Mouse (Mus musculus) spleen, postnatal 10 days (tissue): ENCODE results near the gene Irx3.

Experiments used
- DNase-seq, 2 experiments: peaks; one replicate each; pipeline ENCODE4 v3.0.0; 2021 to 2022; ENCODE audit warnings: low spot score in 2 of 2

Gene Irx3

DNA sequence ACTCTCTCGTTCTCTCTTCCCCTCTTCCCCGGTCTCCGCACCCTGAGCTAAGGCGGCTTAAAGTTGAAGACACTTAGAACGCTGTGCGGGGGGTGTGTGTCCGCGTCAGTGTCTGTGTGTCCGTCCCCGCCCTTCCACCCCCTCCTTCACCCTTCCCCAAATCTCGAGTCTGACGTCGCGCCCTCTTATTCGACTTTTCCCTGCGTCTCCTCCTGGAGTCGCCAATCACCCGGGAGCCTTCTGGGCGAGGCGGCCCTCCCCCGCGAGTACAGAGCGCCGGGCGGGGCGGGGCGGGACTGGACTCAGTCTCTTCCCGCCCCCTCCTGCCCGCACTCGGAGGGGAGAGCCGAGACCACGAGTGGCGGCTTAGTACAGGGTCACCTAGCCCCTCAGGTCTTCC, at the start of gene Irx3:
Gene Irx3, minus strand, starts transcription at position 229 of the 400 bp plus-strand sequence.
- DNase-seq: peak in 1 of 2 experiments; percentile 15

DNA sequence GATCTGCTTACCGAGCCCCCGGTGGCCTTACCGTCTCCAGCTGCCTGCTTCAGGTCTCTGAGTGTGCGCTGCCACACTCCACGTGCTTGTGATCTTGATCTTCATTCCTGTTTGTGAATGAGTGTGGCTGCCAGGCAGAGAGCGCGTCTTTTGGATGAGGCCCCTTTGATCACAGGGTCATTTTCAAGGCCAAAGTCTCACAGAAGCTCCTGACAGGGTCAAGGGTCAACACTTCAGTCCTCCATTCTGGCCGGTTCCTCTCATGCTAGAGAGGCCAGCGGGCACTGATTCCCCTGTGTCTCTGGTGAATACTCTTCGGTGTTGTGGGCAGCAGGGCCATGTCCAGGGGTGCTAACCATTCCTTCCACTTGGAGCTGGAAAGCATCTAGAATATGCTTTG, 49.5 kb upstream of the Irx3 start:
- no peak for DNase-seq

DNA sequence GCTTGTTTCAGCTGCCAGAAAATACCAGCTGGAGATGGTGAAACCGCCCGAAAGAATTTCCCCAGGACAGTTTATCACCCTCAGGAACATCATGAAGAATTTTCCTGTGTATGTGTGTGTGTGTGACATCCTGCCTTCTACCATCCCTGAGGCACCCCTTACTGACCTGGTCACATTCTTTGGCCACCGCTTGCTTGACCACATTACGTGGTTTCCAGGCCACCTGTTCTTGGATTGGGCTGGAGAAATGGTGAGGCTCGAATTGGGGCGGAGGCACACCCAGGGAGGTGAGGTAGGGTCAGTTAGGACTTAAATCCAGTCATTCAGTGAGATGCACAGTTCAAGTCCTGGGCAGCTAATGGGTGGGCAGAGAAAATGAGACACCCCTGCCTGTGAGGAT, 48.1 kb upstream of the Irx3 start:
- no peak for DNase-seq

DNA sequence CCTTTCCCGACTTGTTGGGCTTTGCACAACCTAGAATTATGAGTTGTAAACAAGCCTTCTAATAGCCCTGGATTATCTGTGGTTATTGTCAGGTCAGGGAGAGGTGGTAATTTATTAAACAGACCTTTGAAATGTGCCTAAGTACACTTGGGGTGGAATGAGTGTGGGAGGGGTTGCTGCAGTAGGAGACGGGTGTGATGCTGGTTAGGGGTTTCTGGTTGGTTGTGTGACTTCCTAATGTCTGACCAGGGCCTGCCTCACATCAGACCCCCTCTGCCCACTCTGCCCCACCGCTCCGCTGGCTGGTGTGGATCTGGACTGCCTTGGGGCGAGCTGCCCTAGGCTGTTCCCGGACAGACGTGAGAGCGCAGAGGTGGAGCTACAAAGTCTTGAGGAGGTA, 47.7 kb upstream of the Irx3 start:
- DNase-seq: no peak

DNA sequence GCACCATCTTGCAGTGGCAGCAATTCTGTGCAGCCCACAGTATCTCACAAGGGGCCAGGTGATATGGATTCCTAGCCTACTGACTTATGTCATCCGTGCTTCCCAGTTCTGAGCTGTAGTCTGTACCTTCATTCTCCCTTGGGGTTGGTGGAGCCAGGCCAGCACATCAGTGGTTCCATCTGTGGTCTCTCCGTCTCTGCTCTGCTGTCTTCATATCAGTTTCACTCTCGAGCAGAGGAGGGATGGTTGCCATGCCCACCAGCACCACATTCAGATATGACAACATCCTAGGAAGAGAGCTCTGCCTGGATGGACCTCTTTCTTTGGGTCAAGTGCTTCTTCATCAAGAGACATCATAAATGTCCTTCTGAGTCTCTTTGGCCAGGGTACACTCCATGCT, 43.8 kb upstream of the Irx3 start:
- no peak for DNase-seq

DNA sequence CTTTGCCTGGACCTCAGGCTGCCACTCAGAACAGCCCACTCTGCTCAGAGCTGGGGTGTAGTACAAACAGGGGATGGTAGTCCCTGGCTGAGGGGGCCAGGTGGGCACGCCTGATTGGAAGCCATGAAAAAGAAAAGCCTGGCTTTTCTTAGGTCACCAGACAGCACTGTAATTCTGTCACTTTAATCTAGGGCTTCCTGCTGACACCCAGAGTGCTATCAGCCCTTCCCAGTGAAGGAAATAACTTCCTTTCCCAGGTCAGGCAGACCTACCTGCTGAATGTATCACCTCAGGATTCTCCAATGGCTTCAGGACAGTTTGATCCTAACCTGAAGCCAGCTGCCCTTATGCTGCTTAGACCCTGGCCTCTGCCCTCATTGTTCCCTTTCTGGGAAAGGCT, 35.3 kb upstream of the Irx3 start:
- DNase-seq: no peak

DNA sequence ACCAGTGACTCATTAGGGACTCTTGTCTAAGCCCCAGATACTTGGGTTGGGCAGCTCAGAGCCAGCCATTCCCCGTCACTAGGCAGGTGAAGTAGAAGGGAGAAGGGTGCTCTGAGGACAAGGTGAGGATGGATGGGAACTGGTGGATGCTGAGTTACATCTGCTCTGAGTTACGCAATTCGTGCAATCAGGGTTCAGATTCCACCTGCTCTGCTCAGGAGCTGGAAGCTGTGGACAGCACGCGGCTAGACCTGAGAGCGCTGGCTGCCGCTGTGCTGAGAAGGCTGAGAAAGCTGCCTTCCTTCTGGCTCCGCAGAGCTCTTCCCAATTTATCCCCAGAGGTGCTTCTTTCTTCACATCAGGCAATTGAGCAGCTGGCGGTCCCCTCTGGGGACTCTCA, 34.8 kb upstream of the Irx3 start:
- no peak for DNase-seq

DNA sequence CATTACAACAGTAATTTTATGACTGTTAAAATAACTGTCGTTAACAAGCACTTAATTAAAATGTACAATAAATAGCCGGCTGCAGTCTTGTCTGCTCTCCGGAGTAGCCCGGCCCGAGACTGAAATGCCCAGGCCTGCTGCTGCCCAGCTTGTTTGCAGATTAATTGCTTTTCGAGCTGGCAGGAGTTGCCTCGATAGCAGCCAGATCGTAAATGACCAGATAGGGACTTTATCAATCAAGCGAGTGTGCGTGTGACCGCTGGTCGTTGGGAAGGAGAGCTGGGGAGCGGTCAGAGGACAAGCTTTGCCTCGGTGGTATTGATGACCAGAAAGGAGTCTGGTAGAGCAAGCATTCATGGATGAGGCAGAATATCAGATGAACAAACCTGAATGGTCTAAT, 25.8 kb upstream of the Irx3 start:
- no peak for DNase-seq

DNA sequence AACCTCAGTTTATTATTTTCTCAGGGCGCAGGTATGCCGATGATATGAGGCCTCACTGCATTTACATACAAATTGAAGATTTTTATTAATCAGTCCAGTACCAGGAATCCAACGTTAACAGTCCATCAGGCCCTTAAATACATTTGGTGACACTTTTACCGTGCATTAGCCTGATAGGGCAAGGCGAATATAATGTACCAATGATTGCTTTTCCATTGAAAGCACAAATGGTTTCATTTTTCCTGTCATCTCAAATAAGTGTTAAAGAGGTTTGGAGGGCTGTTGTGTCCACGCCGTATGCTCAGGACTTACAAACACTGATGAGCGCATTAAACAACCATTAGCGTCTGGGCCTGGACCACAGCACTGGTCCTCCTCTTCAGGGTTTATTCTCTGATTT, 25.3 kb upstream of the Irx3 start:
- no peak for DNase-seq

DNA sequence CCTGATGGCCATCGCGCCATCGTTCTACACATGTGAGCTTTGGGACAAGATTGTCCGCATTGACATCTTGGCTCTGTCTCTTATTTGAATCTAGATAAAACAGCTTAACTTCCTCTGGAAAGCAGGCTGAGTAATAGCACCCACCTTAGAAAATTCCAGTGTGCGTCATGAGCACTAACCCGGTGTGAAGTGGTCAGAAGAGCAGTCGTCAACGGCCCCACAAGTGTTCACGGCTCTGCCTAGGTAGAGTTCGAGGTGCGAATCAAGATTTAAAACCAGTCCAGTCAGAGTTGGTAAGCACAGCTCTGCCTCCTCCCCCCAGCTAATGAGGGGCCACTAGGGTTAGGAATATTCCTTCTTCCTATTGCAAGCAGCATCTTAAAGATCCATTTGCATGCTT, 21.5 kb upstream of the Irx3 start:
- no peak for DNase-seq

DNA sequence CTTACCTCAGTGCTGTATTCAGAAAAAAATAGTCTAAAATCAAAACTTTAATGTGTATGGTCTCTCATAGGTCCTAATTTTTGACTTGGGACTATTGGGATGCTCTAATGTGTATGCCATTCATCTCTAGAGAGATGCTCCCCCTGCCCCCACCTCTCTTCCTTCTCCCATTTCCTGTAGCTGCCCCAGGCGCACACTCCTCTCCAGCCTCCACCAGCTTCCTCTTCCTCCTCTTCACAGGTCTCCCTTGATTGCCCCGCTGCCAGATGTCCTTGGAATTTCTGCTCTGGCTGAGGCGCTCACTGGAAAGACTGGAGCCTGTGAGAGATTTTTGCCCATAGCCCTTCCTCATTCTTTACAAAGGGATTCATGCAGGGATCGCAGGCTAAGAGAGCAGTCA, 20.9 kb upstream of the Irx3 start:
- no peak for DNase-seq

DNA sequence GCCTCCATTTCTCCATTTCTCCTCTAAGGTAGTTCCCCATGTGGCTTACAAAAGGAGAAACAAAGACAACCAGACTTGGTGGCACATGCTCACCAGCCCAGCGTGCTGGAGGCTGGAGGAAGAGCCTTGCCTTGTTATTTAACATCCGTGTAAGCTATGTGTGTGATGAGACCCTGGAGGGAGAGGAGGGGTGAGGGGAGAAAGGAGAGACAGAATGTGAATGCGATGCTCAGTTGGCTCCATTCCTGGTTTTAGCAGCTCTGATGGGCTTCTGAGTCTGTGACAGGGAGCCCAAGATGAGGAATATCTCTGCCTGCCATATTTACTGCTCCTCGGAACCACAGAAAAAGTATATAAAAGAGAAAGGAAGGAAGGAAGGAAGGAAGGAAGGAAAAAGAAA, 20.1 kb upstream of the Irx3 start:
- no peak for DNase-seq

DNA sequence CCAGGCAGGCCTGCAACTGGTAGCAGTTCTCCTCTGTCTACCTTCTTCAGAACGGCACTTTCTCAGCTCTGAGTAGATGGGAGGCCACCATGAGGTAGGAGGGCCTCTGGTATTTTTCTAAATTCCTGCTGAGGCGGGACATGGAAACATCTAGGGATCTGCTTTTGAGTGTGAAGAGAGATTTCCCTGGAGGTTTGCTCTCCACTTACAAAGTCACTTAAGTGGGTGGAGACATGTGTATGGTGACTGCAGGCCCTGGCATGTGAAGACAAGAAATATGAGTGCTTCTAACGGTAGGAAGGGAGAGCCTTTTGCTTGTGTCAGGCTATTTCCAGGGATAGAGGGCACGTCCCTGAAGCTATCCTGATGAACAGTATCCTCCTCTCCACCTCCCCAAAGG, 17.9 kb upstream of the Irx3 start:
- no peak for DNase-seq

DNA sequence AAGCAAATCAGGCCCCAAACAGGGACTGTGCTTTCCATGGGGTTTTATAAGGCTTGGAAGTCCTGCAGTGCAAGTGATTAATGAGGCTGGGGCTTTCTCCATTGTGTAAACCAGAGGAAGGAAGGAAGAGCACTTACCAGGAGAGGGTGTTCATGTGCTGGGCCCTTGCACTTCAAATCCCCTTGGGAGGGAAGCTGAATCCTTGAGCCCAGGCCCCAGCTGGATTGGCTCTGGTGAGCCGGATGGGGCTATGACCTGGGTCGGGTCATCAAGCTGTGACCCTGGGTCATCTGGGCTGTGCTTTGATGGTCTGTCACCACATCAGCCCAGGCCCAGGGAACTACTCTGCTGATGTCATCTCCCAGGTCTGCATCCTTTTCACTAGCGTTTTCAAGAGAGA, 16.9 kb upstream of the Irx3 start:
- no peak for DNase-seq

DNA sequence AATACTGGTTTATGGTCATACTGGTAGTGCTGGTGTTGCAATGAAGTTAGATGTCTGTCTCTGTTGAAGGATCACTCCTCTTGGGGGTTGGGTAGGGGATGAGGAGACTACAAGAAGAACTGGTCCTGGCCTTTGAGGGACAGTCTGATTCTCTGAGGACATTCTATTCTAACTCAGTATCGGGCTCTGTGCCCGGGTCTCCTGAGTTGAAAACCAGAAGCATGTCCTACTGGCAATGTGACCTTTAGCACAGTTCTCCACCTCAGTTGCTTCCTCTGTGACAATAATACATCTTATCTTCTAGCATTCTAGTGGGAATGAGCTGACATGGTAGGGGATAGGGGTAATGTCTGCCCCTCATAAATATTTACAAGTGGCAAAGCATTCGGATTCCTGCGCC, 12.2 kb upstream of the Irx3 start:
- DNase-seq: no peak

DNA sequence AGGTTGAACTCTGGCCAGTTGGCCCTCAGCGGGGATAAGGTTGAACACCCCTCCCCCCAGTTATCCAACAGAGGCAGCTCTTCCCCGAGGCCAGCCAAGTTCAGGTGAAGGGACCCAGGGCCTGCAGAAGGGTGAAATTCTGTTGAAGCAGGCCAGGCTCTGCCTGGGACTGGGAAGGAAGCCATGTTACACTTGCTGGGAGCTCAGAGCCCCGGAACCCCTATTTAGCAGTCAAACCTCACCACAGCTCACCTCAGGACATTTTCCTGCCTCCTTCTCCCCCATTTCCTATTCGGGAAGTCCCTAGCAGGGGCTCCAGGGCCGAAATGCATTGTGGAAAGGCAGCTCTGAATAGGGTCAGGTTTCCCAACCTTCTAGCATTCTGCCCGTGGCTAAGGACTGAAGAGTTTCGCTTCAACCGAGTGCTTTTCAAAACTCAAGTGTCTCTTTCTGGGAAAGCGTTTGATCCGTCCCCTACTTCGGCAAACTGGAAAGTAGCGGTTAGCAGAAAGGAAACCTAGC, 4.9 kb upstream of the Irx3 start:
- no peak for DNase-seq

DNA sequence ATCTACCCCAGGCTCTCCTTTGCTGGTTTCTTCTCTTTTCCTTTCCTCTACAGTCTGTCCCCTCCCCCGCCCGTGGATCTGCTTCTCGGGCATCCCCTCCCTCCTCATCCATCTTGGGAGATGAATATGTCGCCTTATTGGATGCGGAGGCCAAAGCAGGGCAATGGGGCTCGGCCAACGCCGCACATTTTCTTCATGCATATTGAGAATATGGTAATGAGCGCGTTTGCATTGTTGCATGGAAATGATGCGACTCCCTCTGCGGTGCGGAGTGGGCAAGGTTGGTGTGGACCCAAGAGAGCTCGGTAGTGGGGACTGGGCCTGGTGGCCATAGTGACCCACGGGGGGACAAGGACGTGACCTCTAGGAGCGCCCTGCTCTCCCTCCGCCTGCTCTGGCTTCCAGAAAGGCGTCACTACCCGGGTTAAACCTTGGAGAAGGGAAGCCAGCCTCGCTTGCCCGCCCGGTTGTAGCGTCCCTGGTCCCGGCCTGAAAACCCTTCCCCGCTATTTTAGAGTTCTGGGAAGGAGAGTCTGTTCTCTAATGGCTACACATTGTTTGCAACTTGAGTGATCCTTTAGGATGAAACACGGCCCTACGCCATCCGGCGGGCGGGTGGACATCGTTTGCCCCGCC, 4.3 kb upstream of the Irx3 start:
- no peak for DNase-seq

DNA sequence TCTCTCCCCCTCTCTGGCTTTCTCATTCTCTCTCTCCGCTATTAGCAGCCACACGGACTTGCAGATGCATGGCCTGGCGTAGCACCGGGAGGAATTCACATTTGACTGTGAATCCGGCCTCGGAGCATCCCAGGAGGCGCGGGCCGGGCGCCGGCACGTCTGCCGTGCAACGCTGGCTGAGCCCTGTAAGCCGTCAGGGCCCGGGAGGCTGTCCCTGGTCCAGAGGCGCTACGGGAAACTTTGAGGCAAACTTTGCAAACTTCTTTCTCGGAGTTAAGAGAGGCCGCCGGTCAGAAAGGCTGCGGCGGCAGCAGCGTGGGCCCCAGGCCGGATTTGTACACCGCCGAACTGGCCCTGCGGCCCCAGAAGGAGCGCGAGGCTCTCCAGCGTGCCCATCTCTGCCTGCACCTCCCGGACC, 3.4 kb upstream of the Irx3 start:
- DNase-seq: no peak

DNA sequence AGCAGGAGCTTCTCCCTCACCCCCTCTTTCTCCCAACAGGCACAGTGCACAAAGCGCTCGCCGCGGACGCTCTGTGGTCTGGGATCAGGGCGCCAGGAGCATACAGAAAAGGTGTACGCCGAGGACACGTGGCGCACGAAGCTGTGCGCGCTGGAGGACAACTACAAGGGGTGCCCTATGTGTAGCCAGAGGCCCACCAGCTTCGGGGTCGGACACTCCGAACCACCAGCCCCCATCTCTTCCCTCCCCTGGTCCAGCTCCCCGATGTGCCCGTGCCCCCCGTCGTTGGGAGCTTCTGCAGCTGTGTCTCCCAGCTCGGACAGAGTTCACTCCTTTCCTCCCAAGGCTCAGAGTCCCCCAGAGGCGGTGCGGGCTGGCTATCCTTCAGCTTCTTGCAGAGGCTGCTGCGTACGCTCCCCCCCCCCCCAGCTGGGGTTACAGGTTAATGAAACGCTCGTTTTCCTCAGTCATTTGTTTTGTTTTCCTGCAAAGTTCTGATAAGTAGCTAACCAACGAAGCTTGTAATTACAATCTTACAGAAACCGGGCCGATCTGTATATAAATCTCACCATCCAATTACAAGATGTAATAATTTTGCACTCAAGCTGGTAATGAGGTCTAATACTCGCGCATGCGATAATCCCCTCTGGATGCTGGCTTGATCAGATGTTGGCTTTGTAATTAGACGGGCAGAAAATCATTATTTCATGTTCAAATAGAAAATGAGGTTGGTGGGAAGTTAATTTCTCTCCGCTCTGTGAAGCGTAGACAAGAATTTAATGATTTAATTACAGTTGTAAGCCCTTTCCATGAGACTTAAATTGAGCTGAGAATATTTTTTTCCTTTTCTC, 2.8 kb upstream of the Irx3 start:
- no peak for DNase-seq

DNA sequence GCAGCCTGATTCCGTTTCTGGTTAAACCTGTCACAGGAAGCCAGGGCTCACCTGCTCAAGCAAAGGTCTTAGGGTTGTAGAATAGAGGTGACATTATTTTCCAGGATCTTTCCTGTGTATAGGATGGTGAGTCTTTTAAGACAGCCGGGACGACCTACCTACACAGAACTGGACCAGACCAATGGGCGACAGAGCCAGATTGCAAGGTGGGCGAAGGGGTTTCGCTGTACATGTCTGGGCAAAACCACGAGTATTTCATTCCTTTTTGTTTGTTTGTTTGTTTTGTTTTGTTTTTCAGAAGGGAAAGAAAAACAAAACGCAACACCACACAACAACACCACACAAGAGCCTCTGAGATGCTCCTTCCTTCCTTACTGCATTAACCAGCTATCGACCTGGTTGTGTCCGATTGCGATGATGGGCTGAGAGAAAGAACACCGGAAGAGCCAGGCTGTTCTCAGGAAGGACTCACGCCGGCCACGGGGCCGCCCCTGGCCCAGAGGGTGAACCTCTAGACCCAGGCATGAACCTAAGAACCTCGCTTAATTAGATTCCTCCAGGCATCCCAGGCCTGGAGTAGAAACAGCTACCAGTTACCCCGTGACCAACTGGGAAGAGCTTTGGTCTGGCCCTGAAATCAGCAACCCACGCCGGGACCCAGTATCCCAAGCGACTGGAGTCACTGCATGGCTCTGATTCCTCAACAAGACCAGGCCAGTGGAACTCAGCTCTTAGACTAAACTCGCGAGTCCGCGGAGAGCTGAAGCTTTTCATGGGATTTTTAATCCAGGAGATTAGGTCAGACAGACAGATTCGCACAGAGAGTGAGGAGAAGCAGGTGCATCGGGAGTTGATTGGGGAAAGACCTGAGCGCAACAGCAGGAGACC, 1.9 kb upstream of the Irx3 start:
- no peak for DNase-seq

DNA sequence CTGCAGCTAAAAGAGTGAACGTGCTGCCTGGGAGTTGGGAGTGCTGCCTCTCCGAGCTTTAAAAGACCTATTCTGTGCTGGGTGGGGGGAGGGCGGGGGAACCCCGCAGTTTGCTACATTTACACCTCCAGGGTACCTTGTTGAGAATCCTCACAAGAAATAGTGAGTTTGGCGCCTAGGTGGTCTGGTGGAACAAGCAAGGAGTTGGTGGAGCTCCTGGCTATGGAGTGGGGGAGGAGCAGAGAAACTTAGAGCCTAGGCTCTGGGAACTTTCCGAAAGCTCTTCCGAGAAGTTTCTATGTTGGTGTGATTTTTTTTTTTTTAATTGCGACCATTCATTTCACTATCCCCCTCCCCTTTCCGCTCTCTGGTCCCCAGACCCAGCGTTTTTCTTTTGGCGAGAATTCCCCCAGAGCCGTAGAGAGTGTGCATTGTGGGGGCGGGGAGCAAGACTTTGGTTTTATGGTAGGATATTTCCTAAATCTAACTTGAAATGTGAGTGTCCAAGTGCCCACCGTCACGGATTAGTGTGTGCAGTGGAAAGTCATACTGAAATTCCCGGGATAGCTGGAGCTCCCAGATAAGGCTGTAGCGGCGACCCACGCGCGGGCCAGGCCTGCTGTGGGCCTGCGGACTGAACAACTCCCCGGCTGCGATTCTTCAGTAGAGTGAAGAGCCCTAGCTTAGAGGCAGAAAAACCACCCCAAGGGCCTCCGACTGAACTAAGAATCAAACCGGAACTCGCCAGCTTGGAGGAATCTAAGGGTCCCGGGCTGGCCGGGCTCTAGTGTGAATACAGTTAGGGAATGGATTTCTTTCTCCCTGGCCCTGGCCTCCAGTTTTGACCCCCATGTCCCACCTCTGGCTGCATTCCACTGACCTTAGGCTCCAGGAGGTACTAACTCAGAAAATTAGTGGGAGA, 795 bp upstream of the Irx3 start:
- no peak for DNase-seq
